Mouse (Mus musculus) kidney, adult 9 months (tissue): Measurements from ENCODE around the gene Ptgir.
A peak's percentile ranks its signal among the peaks of the same experiment; 100 is the strongest.
"Not testable (repeated sequence)": the region's sequence is repeated elsewhere in the genome, so short reads cannot be mapped to it uniquely, and the experiment has no call there.

Source experiments
- DNase-seq: peaks from one replicate; pipeline ENCODE4 v3.0.0; 2022

Gene Ptgir

GRCm38 (mm10) chr7:16944808-16945315, 38.6 kb downstream of the Ptgir start:
- DNase-seq = no peak

GRCm38 (mm10) chr7:16945419-16945818, 39.1 kb downstream of the Ptgir start:
- no peak for DNase-seq

GRCm38 (mm10) chr7:16946441-16947348, 40.4 kb downstream of the Ptgir start:
- DNase-seq = no peak

GRCm38 (mm10) chr7:16947349-16947895, 41.1 kb downstream of the Ptgir start:
- DNase-seq = no peak

- DNase-seq = no peak
Observed at GRCm38 (mm10) chr7:16947959-16948361, 41.7 kb downstream of the Ptgir start.

GRCm38 (mm10) chr7:16948923-16949458, 42.7 kb downstream of the Ptgir start:
- DNase-seq = no peak

GRCm38 (mm10) chr7:16949908-16950841, 43.9 kb downstream of the Ptgir start:
- peak; percentile 74 for DNase-seq

- peak; percentile 75 for DNase-seq
Observed at GRCm38 (mm10) chr7:16950861-16951635, 44.8 kb downstream of the Ptgir start.

- DNase-seq = not testable (repeated sequence)
Observed at GRCm38 (mm10) chr7:16953776-16954175, 47.5 kb downstream of the Ptgir start.

- DNase-seq = no peak
Observed at GRCm38 (mm10) chr7:16955712-16956111, 49.4 kb downstream of the Ptgir start.

- DNase-seq = no peak
Observed at GRCm38 (mm10) chr7:16956410-16957265, 50.3 kb downstream of the Ptgir start.

- no peak for DNase-seq
Observed at GRCm38 (mm10) chr7:16959539-16960187, 53.4 kb downstream of the Ptgir start, which contains the start of gene Pnmal1. Pnmal1 (plus strand) TSS chr7:16959679.
